Mouse (Mus musculus): ENCODE data around the gene Smarcal1. TPM values are rescaled to one million over a fixed set of nuclear protein-coding genes. Genes with fewer than 3 reads are reported as not detected.

Gene Smarcal1
- polyA plus RNA-seq, 1 experiment from 2014 or later = 37.1 TPM

- Histone ChIP-seq H3K4me3 (ENCODE audit: low read depth, low read length) (no peak overlapping the region), H3K4me2 (ENCODE audit: low read depth, severe bottlenecking) (no peak overlapping the region), H3K27ac (replicated peaks; ENCODE audit: low read depth, low read length) (no peak overlapping the region), H3K4me1 (ENCODE audit: control insufficient read depth, insufficient read depth, low read length) (no peaks in the 10 kb centered on the region), H3K9ac (ENCODE audit: low read length) (no peak overlapping the region), H3K36me3 (ENCODE audit: control insufficient read depth, insufficient read depth, low read length) (peaks cover 8% of the 10 kb centered on the region; the same call in 1 of the 2 replicates), H3K9me3 (ENCODE audit: control insufficient read depth, low read length) (no peaks in the 10 kb centered on the region), H3K27me3 (ENCODE audit: control insufficient read depth, insufficient read depth, low read length) (no peaks in the 10 kb centered on the region)
- ATAC-seq (ENCODE audit: insufficient number of reproducible peaks, low FRiP score, low TSS enrichment, low read depth) (no peak), DNase-seq (ENCODE audit: low spot score) (no peak)
- WGBS = 90% methylated on average over 12 of the region's 12 CpGs
Measured at GRCm38 (mm10) chr1:72595686-72596085, 12.6 kb downstream of the Smarcal1 start.

GRCm38 (mm10) chr1:72596231-72596630 lies 13.2 kb downstream of the Smarcal1 start:
- WGBS = 84% methylated on average over 5 of the region's 5 CpGs
- no peak for ATAC-seq (ENCODE audit: insufficient number of reproducible peaks, low FRiP score, low TSS enrichment, low read depth)
- H3K27me3 ChIP-seq (ENCODE audit: control insufficient read depth, insufficient read depth, low read length) = no peaks in the 10 kb centered on the region
- H3K4me3 ChIP-seq (ENCODE audit: low read depth, low read length) = no peak overlapping the region
- H3K4me2 ChIP-seq (ENCODE audit: low read depth, severe bottlenecking) = no peak overlapping the region
- H3K4me1 ChIP-seq (ENCODE audit: control insufficient read depth, insufficient read depth, low read length) = no peaks in the 10 kb centered on the region
- H3K27ac ChIP-seq (replicated peaks; ENCODE audit: low read depth, low read length) = no peak overlapping the region
- H3K36me3 ChIP-seq (ENCODE audit: control insufficient read depth, insufficient read depth, low read length) = peaks cover 8% of the 10 kb centered on the region; the same call in 1 of the 2 replicates
- no peak overlapping the region for H3K9ac ChIP-seq (ENCODE audit: low read length)
- H3K9me3 ChIP-seq (ENCODE audit: control insufficient read depth, low read length) = no peaks in the 10 kb centered on the region
- DNase-seq (ENCODE audit: low spot score) = no peak

GRCm38 (mm10) chr1:72599146-72600101 lies 16.4 kb downstream of the Smarcal1 start:
- no peaks in the 10 kb centered on the region for H3K4me1 ChIP-seq (ENCODE audit: control insufficient read depth, insufficient read depth, low read length)
- no peak overlapping the region for H3K4me3 ChIP-seq (ENCODE audit: low read depth, low read length)
- peaks cover 7% of the 10 kb centered on the region; the same call in 1 of the 2 replicates for H3K36me3 ChIP-seq (ENCODE audit: control insufficient read depth, insufficient read depth, low read length)
- no peak for DNase-seq (ENCODE audit: low spot score)
- no peak overlapping the region for H3K9ac ChIP-seq (ENCODE audit: low read length)
- no peaks in the 10 kb centered on the region for H3K27me3 ChIP-seq (ENCODE audit: control insufficient read depth, insufficient read depth, low read length)
- H3K9me3 ChIP-seq (ENCODE audit: control insufficient read depth, low read length) = no peaks in the 10 kb centered on the region
- H3K4me2 ChIP-seq (ENCODE audit: low read depth, severe bottlenecking) = no peak overlapping the region
- WGBS = 87% methylated on average over 21 of the region's 21 CpGs
- no peak overlapping the region for H3K27ac ChIP-seq (replicated peaks; ENCODE audit: low read depth, low read length)
- ATAC-seq (ENCODE audit: insufficient number of reproducible peaks, low FRiP score, low TSS enrichment, low read depth) = no peak

- Histone ChIP-seq H3K36me3 (ENCODE audit: control insufficient read depth, insufficient read depth, low read length) (peaks cover 7% of the 10 kb centered on the region; the same call in 1 of the 2 replicates), H3K4me3 (ENCODE audit: low read depth, low read length) (no peak overlapping the region), H3K4me2 (ENCODE audit: low read depth, severe bottlenecking) (no peak overlapping the region), H3K9me3 (ENCODE audit: control insufficient read depth, low read length) (no peaks in the 10 kb centered on the region), H3K27me3 (ENCODE audit: control insufficient read depth, insufficient read depth, low read length) (no peaks in the 10 kb centered on the region), H3K4me1 (ENCODE audit: control insufficient read depth, insufficient read depth, low read length) (no peaks in the 10 kb centered on the region), H3K9ac (ENCODE audit: low read length) (no peak overlapping the region), H3K27ac (replicated peaks; ENCODE audit: low read depth, low read length) (no peak overlapping the region)
- WGBS = 91% methylated on average over 5 of the region's 5 CpGs
- ATAC-seq (ENCODE audit: insufficient number of reproducible peaks, low FRiP score, low TSS enrichment, low read depth) = no peak
- no peak for DNase-seq (ENCODE audit: low spot score)
Measured at GRCm38 (mm10) chr1:72600778-72601177, 17.7 kb downstream of the Smarcal1 start.

- H3K9ac ChIP-seq (ENCODE audit: low read length) = no peak overlapping the region
- no peak overlapping the region for H3K27ac ChIP-seq (replicated peaks; ENCODE audit: low read depth, low read length)
- DNase-seq (ENCODE audit: low spot score) (no peak), ATAC-seq (ENCODE audit: insufficient number of reproducible peaks, low FRiP score, low TSS enrichment, low read depth) (no peak)
- no peaks in the 10 kb centered on the region for H3K9me3 ChIP-seq (ENCODE audit: control insufficient read depth, low read length)
- H3K36me3 ChIP-seq (ENCODE audit: control insufficient read depth, insufficient read depth, low read length) = peaks cover 6% of the 10 kb centered on the region; the same call in 1 of the 2 replicates
- 92% methylated on average over 7 of the region's 7 CpGs for WGBS
- no peaks in the 10 kb centered on the region for H3K27me3 ChIP-seq (ENCODE audit: control insufficient read depth, insufficient read depth, low read length)
- H3K4me3 ChIP-seq (ENCODE audit: low read depth, low read length) = no peak overlapping the region
- H3K4me1 ChIP-seq (ENCODE audit: control insufficient read depth, insufficient read depth, low read length) = no peaks in the 10 kb centered on the region
- no peak overlapping the region for H3K4me2 ChIP-seq (ENCODE audit: low read depth, severe bottlenecking)
Measured at GRCm38 (mm10) chr1:72601233-72601632, 18.2 kb downstream of the Smarcal1 start.

GRCm38 (mm10) chr1:72602186-72602585 lies 19.1 kb downstream of the Smarcal1 start:
- H3K4me2 ChIP-seq (ENCODE audit: low read depth, severe bottlenecking) = no peak overlapping the region
- H3K9me3 ChIP-seq (ENCODE audit: control insufficient read depth, low read length) = no peaks in the 10 kb centered on the region
- no peak overlapping the region for H3K27ac ChIP-seq (replicated peaks; ENCODE audit: low read depth, low read length)
- H3K27me3 ChIP-seq (ENCODE audit: control insufficient read depth, insufficient read depth, low read length) = no peaks in the 10 kb centered on the region
- H3K4me3 ChIP-seq (ENCODE audit: low read depth, low read length) = no peak overlapping the region
- H3K4me1 ChIP-seq (ENCODE audit: control insufficient read depth, insufficient read depth, low read length) = no peaks in the 10 kb centered on the region
- WGBS = 78% methylated on average over 5 of the region's 5 CpGs
- H3K9ac ChIP-seq (ENCODE audit: low read length) = no peak overlapping the region
- DNase-seq (ENCODE audit: low spot score) (no peak), ATAC-seq (ENCODE audit: insufficient number of reproducible peaks, low FRiP score, low TSS enrichment, low read depth) (no peak)
- peaks cover 3% of the 10 kb centered on the region; the same call in 1 of the 2 replicates for H3K36me3 ChIP-seq (ENCODE audit: control insufficient read depth, insufficient read depth, low read length)

- H3K4me2 ChIP-seq (ENCODE audit: low read depth, severe bottlenecking) = no peak overlapping the region
- ATAC-seq (ENCODE audit: insufficient number of reproducible peaks, low FRiP score, low TSS enrichment, low read depth) (no peak), DNase-seq (ENCODE audit: low spot score) (no peak)
- no peak overlapping the region for H3K27ac ChIP-seq (replicated peaks; ENCODE audit: low read depth, low read length)
- H3K36me3 ChIP-seq (ENCODE audit: control insufficient read depth, insufficient read depth, low read length) = peaks cover 3% of the 10 kb centered on the region; the same call in 1 of the 2 replicates
- no peak overlapping the region for H3K4me3 ChIP-seq (ENCODE audit: low read depth, low read length)
- no peaks in the 10 kb centered on the region for H3K27me3 ChIP-seq (ENCODE audit: control insufficient read depth, insufficient read depth, low read length)
- WGBS = 91% methylated on average over 5 of the region's 5 CpGs
- H3K9ac ChIP-seq (ENCODE audit: low read length) = no peak overlapping the region
- no peaks in the 10 kb centered on the region for H3K4me1 ChIP-seq (ENCODE audit: control insufficient read depth, insufficient read depth, low read length)
- H3K9me3 ChIP-seq (ENCODE audit: control insufficient read depth, low read length) = no peaks in the 10 kb centered on the region
Measured at GRCm38 (mm10) chr1:72602803-72603202, 19.8 kb downstream of the Smarcal1 start.

GRCm38 (mm10) chr1:72606186-72606673 lies 23.2 kb downstream of the Smarcal1 start:
- no peak overlapping the region for H3K4me3 ChIP-seq (ENCODE audit: low read depth, low read length)
- no peaks in the 10 kb centered on the region for H3K27me3 ChIP-seq (ENCODE audit: control insufficient read depth, insufficient read depth, low read length)
- no peak overlapping the region for H3K27ac ChIP-seq (replicated peaks; ENCODE audit: low read depth, low read length)
- H3K9me3 ChIP-seq (ENCODE audit: control insufficient read depth, low read length) = no peaks in the 10 kb centered on the region
- no peaks in the 10 kb centered on the region for H3K4me1 ChIP-seq (ENCODE audit: control insufficient read depth, insufficient read depth, low read length)
- no peak overlapping the region for H3K9ac ChIP-seq (ENCODE audit: low read length)
- no peak for ATAC-seq (ENCODE audit: insufficient number of reproducible peaks, low FRiP score, low TSS enrichment, low read depth)
- WGBS = 84% methylated on average over 12 of the region's 12 CpGs
- DNase-seq (ENCODE audit: low spot score) = no peak
- H3K4me2 ChIP-seq (ENCODE audit: low read depth, severe bottlenecking) = no peak overlapping the region
- H3K36me3 ChIP-seq (ENCODE audit: control insufficient read depth, insufficient read depth, low read length) = peaks cover 3% of the 10 kb centered on the region; the same call in 1 of the 2 replicates
